Mouse (Mus musculus): ENCODE measurements around the gene Tmeff2. TPM values are rescaled to one million over a fixed set of nuclear protein-coding genes. Genes with fewer than 3 reads are reported as not detected.
"Not testable (repeated sequence)": the region's sequence is repeated elsewhere in the genome, so short reads cannot be mapped to it uniquely, and the experiment has no call there.

Gene Tmeff2
- 1.6 and 2.3 TPM in 2 replicates for polyA plus RNA-seq (2016; fragmentation: Nextera tagmentation; extraction: Ambion mirVana)

DNA sequence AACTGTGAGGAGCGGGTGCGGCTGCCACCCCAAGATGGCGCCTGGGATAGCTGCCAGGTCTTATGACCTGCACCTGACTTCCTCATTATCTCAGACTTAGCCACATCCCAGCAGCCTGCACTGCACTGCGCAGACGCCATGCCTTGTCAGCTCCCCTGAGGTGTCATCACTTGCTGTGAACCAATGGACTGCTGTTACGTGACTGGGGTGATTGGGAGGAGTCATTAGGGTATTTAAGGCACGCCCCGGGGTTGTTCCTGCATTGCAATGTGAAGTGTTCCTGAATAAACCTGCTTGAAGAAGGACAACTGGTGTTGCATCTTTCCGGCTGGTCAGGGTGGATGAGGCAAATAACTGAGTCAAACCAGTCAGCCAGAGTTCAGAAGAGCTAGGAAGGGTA, at the start of gene Tmeff2:
Gene Tmeff2, plus strand, starts transcription at position 262 of the 400 bp plus-strand sequence.
- not testable (repeated sequence) for H3K27me3 ChIP-seq (ENCODE audit: insufficient read depth, poor library complexity, severe bottlenecking); H3K27ac ChIP-seq; DNase-seq (ENCODE audit: low spot score); H3K4me3 ChIP-seq; H3K9me3 ChIP-seq; H3K4me1 ChIP-seq; H3K36me3 ChIP-seq
- 86% methylated on average over 9 of the region's 9 CpGs for WGBS

DNA sequence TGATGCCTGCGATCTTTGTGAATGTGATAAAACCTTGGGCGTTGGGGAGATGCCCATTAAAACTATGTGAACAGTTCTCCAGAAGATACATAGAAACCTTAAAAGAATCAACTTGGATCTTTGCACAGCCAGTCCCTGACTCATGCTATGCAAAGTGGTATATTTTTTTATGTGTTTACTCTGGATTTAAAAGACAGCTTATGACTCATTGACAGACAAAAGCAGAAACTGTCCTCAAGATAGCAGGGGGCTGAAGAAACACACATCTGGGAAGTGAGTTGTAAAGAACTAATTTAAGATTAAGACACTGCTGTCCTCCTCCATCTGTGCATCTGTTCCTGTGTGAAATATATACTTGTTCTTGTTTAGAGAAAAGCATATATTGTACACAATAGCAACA, 38.9 kb upstream of the Tmeff2 start:
- no peaks in the 10 kb centered on the region for H3K27me3 ChIP-seq (ENCODE audit: insufficient read depth, poor library complexity, severe bottlenecking)
- no peak for DNase-seq (ENCODE audit: low spot score)
- WGBS = 88% methylated on average over 2 of the region's 2 CpGs
- H3K4me3 ChIP-seq = no peak overlapping the region
- H3K4me1 ChIP-seq = no peaks in the 10 kb centered on the region
- no peaks in the 10 kb centered on the region for H3K9me3 ChIP-seq
- H3K36me3 ChIP-seq = no peaks in the 10 kb centered on the region
- H3K27ac ChIP-seq = no peak overlapping the region

DNA sequence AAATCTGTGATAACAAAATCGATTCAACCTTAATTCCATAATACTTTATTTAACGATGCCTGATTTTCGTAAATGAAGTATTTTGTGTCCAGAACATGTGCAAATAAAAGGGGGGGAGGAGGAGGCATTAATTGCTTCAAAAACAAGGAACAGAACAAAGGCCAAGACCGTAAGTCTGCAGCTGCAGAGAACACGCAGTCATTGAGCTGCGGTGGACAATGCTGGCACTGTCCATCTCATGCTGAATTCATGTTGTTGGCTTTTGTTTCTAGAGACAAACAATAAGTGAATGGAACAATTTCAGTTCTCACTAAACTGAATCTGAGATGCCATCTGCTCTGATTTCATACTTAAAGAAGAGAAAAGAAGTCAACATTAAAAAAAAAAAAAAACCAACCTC, 2.8 kb upstream of the Tmeff2 start:
- H3K27ac ChIP-seq = no peak overlapping the region
- H3K9me3 ChIP-seq = no peaks in the 10 kb centered on the region
- DNase-seq (ENCODE audit: low spot score) = no peak
- no peak overlapping the region for H3K4me3 ChIP-seq
- H3K36me3 ChIP-seq = no peaks in the 10 kb centered on the region
- H3K27me3 ChIP-seq (ENCODE audit: insufficient read depth, poor library complexity, severe bottlenecking) = no peaks in the 10 kb centered on the region
- H3K4me1 ChIP-seq = no peaks in the 10 kb centered on the region
- 85% methylated on average over 6 of the region's 6 CpGs for WGBS

DNA sequence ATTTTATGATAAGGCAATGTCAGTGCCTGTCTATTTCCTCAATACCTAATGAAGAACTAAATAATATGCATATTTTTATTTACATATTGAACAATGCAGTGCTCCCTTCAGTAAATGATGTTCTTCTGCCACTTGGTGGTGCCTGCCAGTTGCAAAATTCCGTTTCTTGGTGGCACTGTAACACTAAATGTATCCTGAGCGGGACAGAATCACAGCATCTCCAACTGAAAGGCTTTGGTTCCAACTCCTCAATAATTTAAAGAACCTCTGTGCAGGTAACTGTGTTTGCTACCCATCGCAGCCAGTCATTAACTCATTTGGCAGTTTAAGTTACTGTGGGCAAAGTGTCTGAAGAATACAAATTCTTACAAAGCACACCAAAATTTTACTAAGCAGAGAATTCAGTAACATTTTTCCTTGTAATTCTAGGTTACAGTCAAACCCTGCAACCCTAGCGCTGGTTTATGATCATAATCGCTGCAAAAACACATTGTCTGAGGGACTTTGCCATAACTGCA, 24.4 kb downstream of the Tmeff2 start:
- Histone ChIP-seq H3K4me1 (peaks cover 11% of the 10 kb centered on the region; the same call in 1 of the 2 replicates), H3K9me3 (no peaks in the 10 kb centered on the region), H3K27ac (no peak overlapping the region), H3K36me3 (no peaks in the 10 kb centered on the region), H3K4me3 (no peak overlapping the region), H3K27me3 (ENCODE audit: insufficient read depth, poor library complexity, severe bottlenecking) (peaks cover 50% of the 10 kb centered on the region)
- WGBS = 53% methylated on average over 5 of the region's 5 CpGs
- no peak for DNase-seq (ENCODE audit: low spot score)

DNA sequence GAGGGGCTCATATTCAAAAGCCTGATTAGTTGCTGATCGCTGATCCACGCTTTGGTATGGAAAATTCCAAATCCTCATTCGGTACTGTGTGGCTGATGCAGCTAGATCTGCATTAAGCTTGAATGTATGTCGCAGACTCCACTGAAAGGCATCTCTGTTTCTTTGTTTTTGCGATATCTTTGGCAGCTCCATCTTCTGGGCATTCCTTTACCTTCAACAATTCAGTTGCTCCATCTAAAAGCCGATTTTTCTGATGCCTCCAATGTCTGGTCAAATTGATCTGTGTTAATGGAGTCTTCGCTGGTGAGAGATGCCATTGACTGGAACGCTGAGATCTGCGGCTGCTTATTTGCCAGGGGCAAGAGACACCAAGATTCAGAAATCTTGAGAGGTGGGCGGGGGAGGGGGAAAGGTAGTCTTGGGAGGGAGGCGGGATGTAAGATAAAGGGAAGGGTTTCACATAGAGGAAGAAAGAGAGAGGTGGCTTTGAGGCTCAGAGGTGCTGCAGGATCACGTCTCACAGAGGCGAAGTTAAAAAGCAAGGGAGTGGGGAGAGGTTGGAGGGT, 25.0 kb downstream of the Tmeff2 start:
- H3K9me3 ChIP-seq = no peaks in the 10 kb centered on the region
- peaks cover 11% of the 10 kb centered on the region; the same call in 1 of the 2 replicates for H3K4me1 ChIP-seq
- no peak overlapping the region for H3K27ac ChIP-seq
- H3K27me3 ChIP-seq (ENCODE audit: insufficient read depth, poor library complexity, severe bottlenecking) = peaks cover 50% of the 10 kb centered on the region
- no peak for DNase-seq (ENCODE audit: low spot score)
- peak overlapping the region; percentile 24; the same call in 1 of the 2 replicates for H3K4me3 ChIP-seq
- H3K36me3 ChIP-seq = no peaks in the 10 kb centered on the region
- 13% methylated on average over 13 of the region's 13 CpGs for WGBS

DNA sequence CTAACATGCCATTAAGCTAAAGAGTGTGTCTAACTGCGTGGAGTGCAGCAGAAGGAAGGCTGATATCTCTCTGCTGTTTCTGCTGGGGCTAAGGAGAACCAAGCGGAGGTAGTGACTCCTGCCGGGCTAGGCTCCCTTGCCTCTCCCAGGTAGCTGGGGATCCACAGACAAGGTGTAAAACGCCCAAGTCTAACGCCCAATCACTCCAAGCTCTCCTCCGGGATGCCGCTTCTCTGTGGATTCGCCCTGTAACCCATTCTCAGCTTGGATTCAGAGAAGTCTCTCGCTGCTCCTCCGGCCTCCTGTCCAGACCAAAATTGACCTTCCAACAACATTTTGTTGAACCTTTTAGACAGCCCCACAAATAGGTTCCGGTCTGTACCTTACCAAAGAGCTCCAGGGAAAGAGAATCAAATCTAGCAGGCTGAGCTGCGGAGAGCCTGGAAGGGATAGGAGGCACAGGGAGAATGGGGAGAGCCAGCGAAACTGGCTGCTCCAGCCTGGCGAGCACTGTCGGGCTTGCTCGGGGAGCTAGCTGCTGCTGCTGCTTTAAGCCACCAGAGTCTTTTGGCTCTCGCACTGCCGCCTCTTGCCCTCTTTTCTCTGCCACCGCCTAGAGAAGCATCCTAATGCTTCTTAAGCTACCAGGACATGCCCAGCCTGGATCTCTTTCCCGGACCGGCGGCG, 26.1 kb downstream of the Tmeff2 start:
- H3K4me1 ChIP-seq = peaks cover 11% of the 10 kb centered on the region; the same call in 1 of the 2 replicates
- peak overlapping the region; percentile 74 for H3K4me3 ChIP-seq
- H3K36me3 ChIP-seq = no peaks in the 10 kb centered on the region
- 2% methylated on average over 23 of the region's 23 CpGs for WGBS
- no peak for DNase-seq (ENCODE audit: low spot score)
- H3K9me3 ChIP-seq = no peaks in the 10 kb centered on the region
- peak overlapping the region; percentile 22; the same call in 1 of the 2 replicates for H3K27ac ChIP-seq
- H3K27me3 ChIP-seq (ENCODE audit: insufficient read depth, poor library complexity, severe bottlenecking) = peaks cover 50% of the 10 kb centered on the region

DNA sequence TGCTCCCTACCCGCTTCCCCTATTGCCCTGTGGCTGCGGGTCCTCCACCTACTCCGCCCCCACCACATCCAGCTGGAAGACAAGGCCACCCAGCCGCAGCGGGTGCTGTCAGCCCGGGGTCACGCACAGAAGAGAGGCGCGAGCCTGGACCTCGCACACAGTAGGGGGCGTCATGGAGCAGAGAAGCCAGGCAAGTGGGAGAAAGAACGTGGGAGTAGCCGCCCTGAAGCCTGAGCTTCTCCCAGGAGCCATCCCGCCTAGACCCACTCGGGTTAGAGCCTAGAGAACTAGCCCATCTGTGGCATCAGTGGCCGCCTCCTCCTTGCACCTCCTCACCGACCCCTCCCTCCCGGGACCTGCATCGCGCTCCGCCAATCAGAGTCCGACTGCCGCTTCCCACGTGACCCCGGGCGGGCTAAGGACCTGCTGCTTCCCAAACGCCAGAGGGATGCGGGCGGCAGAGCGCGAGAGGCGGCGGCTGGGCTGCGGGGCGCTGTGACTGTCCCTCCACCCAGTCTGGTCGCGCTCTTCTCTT, 26.7 kb downstream of the Tmeff2 start:
- Histone ChIP-seq H3K9me3 (no peaks in the 10 kb centered on the region), H3K27ac (no peak overlapping the region), H3K4me1 (peaks cover 11% of the 10 kb centered on the region; the same call in 1 of the 2 replicates), H3K36me3 (no peaks in the 10 kb centered on the region), H3K27me3 (ENCODE audit: insufficient read depth, poor library complexity, severe bottlenecking) (peaks cover 49% of the 10 kb centered on the region), H3K4me3 (peak overlapping the region; percentile 74)
- whole genome bisulfite sequencing = under 1% methylated on average over 37 of the region's 37 CpGs
- DNase-seq (ENCODE audit: low spot score) = peak; percentile 95

DNA sequence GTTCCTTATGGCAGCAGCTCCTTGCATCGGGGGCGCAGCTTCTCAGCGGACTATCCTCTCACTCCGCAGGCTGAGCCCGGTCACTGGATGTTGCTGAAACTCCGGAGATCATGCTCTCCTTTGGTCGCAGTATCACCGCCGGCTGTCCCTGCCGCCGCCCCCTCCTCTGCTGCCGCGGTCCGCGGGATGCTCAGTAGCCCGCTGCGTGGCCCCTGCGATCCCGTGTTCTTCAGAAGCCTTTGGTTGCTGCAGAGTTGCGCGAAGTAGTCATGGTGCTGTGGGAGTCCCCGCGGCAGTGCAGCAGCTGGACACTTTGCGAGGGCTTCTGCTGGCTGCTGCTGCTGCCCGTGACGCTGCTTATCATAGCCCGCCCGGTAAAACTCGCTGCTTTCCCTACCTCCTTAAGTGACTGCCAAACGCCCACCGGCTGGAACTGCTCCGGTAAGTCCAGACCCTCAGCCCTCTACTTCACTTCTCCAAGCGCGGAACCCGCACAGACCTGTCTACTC, 27.3 kb downstream of the Tmeff2 start:
- under 1% methylated on average over 35 of the region's 35 CpGs for WGBS
- no peak for DNase-seq (ENCODE audit: low spot score)
- peaks cover 44% of the 10 kb centered on the region for H3K27me3 ChIP-seq (ENCODE audit: insufficient read depth, poor library complexity, severe bottlenecking)

DNA sequence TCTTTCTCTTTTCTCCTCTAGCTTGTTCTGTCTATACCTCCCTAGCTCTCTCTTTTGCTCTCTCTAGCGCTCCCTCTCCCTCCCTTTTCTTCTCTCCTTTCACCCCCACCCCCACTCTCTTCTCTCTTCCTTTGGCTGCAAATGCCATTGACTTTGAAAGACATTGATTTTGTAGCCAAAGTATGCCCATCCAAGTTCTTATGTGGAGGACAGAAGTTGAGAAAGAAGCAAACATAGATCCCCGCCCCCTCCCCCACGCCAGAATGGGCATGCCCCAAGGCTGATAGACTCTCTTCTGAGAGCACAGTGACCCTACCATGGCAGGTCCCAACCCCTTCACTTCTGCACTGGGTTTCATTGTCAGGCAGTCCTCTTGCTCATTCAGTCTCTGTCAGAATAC, 28.3 kb downstream of the Tmeff2 start:
- Histone ChIP-seq H3K4me3 (no peak overlapping the region), H3K36me3 (no peaks in the 10 kb centered on the region), H3K9me3 (no peaks in the 10 kb centered on the region), H3K27ac (no peak overlapping the region), H3K4me1 (peaks cover 11% of the 10 kb centered on the region; the same call in 1 of the 2 replicates), H3K27me3 (ENCODE audit: insufficient read depth, poor library complexity, severe bottlenecking) (peaks cover 43% of the 10 kb centered on the region)
- WGBS = 31% methylated on average over 3 of the region's 3 CpGs
- no peak for DNase-seq (ENCODE audit: low spot score)

More for the DNA sequence above, 27.3 kb downstream of the Tmeff2 start:
- Histone ChIP-seq H3K27ac (no peak overlapping the region), H3K36me3 (no peaks in the 10 kb centered on the region), H3K4me3 (peak overlapping the region; percentile 74), H3K9me3 (no peaks in the 10 kb centered on the region), H3K4me1 (peaks cover 11% of the 10 kb centered on the region; the same call in 1 of the 2 replicates)

DNA sequence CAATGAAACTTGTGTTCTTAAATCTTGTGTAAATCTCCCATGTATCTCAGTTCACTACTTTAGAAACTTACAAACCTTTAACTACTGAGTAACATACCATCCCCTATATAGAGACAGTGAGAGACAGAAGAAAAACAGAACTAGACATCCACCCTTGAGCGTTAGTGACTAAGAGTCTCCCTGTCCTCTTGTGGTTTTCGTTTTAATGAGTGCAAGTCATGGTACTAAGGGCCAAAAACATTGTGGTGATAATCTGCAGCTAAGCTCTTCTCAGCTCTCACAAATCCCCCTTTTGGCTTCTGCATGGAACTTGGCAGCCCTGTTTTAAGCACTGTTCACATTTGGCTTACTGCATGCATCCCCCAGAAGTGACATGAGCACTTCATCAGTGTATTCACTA, 34.6 kb downstream of the Tmeff2 start:
- H3K4me3 ChIP-seq = no peak overlapping the region
- 73% methylated on average over 2 of the region's 2 CpGs for WGBS
- no peaks in the 10 kb centered on the region for H3K27me3 ChIP-seq (ENCODE audit: insufficient read depth, poor library complexity, severe bottlenecking)
- no peak overlapping the region for H3K27ac ChIP-seq
- H3K9me3 ChIP-seq = no peaks in the 10 kb centered on the region
- DNase-seq (ENCODE audit: low spot score) = no peak
- H3K4me1 ChIP-seq = no peaks in the 10 kb centered on the region
- H3K36me3 ChIP-seq = no peaks in the 10 kb centered on the region

DNA sequence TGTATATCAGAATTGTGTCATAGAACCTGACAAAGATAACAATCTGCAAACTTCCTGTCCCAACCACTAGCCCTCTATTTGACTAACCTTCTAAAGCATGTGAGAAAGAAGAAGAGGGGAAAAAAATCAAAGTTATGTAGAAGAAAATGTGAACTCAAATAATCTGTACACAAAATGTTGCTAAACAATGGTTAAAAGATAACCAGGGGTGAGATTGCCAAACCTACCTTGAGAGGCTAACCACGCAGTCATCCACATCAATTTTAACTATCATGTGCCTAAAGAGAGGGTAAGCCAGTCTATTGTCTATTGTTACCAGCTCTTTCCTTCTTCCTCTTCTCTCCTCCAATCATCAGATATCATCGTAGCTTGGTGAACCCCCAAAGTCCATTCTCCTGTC, 35.0 kb downstream of the Tmeff2 start:
- Histone ChIP-seq H3K4me1 (no peaks in the 10 kb centered on the region), H3K36me3 (no peaks in the 10 kb centered on the region), H3K4me3 (no peak overlapping the region), H3K27ac (no peak overlapping the region), H3K9me3 (no peaks in the 10 kb centered on the region), H3K27me3 (ENCODE audit: insufficient read depth, poor library complexity, severe bottlenecking) (no peaks in the 10 kb centered on the region)
- WGBS = 65% methylated on average over 2 of the region's 2 CpGs
- no peak for DNase-seq (ENCODE audit: low spot score)

DNA sequence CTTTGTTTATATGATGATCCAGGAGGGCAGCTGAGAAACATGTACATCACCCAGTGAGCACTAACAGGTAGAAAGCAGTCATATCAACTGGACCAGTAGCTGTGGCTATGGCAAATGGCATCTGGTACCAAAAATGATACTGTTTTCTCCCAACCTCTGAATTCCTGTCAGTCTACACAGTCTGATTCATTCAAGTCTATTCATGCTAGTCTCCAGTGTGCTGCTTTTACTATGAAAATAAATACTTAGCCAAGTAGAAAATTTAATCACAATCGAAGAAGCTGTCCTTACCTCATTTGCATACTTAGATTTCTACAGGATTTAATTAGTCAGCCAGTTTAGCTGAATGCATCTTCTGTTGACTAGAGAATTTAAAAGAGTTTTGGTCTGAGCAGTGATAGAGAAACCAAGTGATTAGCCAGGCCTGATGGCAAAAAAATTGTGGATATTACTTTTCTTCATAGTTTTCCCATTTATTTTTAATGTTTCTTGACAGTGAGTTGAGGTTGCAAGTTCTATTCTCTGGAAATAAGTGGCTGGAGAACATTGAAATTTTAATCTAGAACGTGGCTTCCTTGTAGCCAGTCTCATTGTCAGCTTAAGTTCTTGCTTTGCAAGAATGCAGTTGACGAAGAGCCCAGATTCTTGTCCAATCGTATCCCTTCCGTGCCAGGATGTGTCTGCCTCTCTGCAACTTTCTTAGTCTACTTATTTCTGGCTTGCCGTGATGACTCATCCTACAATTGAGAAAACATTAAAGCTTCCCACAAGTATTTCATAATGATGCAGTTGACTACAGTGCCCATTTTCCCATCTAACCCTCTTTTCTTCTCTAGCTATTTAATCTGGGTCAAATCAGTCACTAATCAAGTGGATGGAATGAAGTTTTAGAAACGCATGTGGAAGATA, 39.9 kb downstream of the Tmeff2 start:
- WGBS = 79% methylated on average over 7 of the region's 7 CpGs
- Histone ChIP-seq H3K27ac (no peak overlapping the region), H3K4me1 (no peaks in the 10 kb centered on the region), H3K27me3 (ENCODE audit: insufficient read depth, poor library complexity, severe bottlenecking) (no peaks in the 10 kb centered on the region), H3K9me3 (no peaks in the 10 kb centered on the region), H3K4me3 (no peak overlapping the region), H3K36me3 (no peaks in the 10 kb centered on the region)
- DNase-seq (ENCODE audit: low spot score) = no peak
